Mouse (Mus musculus) hindbrain, embryonic 11.5 days (tissue): ENCODE data around the gene Trim7. TPM values are rescaled to one million over a fixed set of nuclear protein-coding genes. Genes with fewer than 3 reads are reported as not detected.

Experiments
- ATAC-seq: fragments of 200-750 bp; cut with Nextera tagmentation; 2 replicates; pipeline ENCODE4 v1.8.0; 2017; ENCODE audit warnings: mild to moderate bottlenecking, moderate TSS enrichment, moderate library complexity; ENCODE audit not compliant: low FRiP score
- DNase-seq: peaks from one replicate; pipeline ENCODE4 v3.0.0-alpha.2; 2015; ENCODE audit warnings: low spot score
- H3K27ac ChIP-seq: fragments of 300-500 bp; sonication (generic); 2 replicates; pipeline ENCODE4 v1.5.1; 2014; ENCODE audit warnings: mild to moderate bottlenecking, low read depth, low read length
- H3K27me3 ChIP-seq: fragments of 300-500 bp; sonication (generic); 2 replicates; pipeline ENCODE4 v1.6.1; 2014; ENCODE audit warnings: mild to moderate bottlenecking, low read length, moderate library complexity, mixed read lengths; ENCODE audit not compliant: control insufficient read depth, insufficient read depth
- H3K36me3 ChIP-seq: fragments of 300-500 bp; sonication (generic); 2 replicates; pipeline ENCODE4 v1.6.1; 2014; ENCODE audit warnings: mild to moderate bottlenecking, low read length, moderate library complexity, mixed read lengths; ENCODE audit not compliant: control insufficient read depth, insufficient read depth
- H3K4me1 ChIP-seq: fragments of 300-500 bp; sonication (generic); replicated peaks from 2 replicates; pipeline ENCODE4 v1.6.1; 2014; ENCODE audit warnings: low read length, mixed read lengths; ENCODE audit not compliant: control insufficient read depth, insufficient read depth
- H3K4me2 ChIP-seq: fragments of 300-500 bp; sonication (generic); replicated peaks from 2 replicates; pipeline ENCODE4 v1.6.1; 2014; ENCODE audit warnings: mild to moderate bottlenecking, low read depth, low read length
- H3K4me3 ChIP-seq: fragments of 300-500 bp; sonication (generic); 2 replicates; pipeline ENCODE4 v1.5.1; 2014; ENCODE audit warnings: low read depth, low read length
- H3K9ac ChIP-seq: fragments of 300-500 bp; sonication (generic); 2 replicates; pipeline ENCODE4 v1.6.1; 2014; ENCODE audit warnings: low read depth, low read length
- H3K9me3 ChIP-seq: fragments of 300-500 bp; sonication (generic); 2 replicates; pipeline ENCODE4 v1.6.1; 2016; ENCODE audit warnings: low read length; ENCODE audit not compliant: control insufficient read depth
- WGBS: fragments of 180-500 bp; shearing (Covaris S2); extraction: QIAGEN DNeasy Blood & Tissue Kit; methylation state at CpG from one replicate; pipeline ENCODE4 v1.1.7; 2014; 5-methylcytosine and 5-hydroxymethylcytosine counted together
- polyA plus RNA-seq: library from polyadenylated mRNA; unstranded; fragments of >200 nt; fragmentation: Nextera tagmentation; extraction: Ambion mirVana; gene quantifications from 2 replicates; pipeline ENCODE4 v1.2.1, GENCODE M21; 2014

The Trim7 gene
- polyA plus RNA-seq, 1 experiment from 2014 or later = 0.56 TPM

DNA sequence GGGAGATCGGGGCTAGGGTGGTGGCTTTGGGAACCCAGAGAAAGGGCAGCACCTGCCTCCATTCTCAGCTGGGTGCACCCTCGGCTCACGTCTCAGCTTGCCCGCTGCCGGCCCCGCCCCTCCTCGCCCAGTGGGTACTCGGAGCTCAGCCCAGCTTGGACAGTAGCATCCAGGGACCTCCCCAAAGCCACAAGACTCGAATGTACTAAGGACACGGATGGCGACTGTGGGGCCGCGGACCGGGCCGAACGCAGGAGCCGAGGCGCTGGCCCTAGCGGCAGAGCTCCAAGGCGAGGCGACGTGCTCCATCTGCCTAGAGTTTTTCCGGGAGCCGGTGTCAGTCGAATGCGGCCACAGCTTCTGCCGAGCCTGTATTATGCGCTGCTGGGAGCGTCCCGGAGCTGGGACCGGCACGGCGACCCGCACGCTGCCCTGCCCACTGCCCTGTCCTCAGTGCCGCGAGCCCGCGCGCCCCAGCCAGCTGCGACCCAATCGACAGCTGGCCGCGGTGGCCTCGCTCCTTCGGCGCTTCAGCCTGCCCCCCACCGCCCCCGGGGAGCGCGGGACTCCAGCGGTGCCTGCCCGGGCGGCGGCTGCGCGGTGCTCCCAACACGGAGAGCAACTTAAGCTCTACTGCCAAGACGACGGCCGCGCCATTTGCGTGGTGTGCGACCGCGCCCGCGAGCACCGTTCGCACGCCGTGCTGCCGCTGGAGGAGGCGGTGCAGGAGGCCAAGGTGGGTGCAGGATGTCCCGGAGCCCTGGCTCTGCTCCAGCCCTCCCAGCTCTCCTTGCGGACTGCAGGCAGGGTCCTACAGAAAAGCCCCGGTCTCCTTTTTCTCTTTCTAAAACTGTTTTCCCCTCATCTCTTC lies 11.6 kb downstream of the Trim7 start:
- Histone ChIP-seq H3K4me3 (peak overlapping the region; percentile 77), H3K36me3 (no peaks in the 10 kb centered on the region), H3K9me3 (no peaks in the 10 kb centered on the region), H3K4me1 (0 out of 2 replicates have a peak, but pooled peaks cover 4% of the 10 kb centered on the region), H3K27me3 (peaks cover 5% of the 10 kb centered on the region; the same call in 1 of the 2 replicates), H3K9ac (peak overlapping the region; percentile 65), H3K27ac (no peak overlapping the region), H3K4me2 (peak overlapping the region; percentile 94)
- DNase-seq (peak; percentile 69), ATAC-seq (peak; percentile 48)
- under 1% methylated on average over 64 of the region's 77 CpGs for WGBS

DNA sequence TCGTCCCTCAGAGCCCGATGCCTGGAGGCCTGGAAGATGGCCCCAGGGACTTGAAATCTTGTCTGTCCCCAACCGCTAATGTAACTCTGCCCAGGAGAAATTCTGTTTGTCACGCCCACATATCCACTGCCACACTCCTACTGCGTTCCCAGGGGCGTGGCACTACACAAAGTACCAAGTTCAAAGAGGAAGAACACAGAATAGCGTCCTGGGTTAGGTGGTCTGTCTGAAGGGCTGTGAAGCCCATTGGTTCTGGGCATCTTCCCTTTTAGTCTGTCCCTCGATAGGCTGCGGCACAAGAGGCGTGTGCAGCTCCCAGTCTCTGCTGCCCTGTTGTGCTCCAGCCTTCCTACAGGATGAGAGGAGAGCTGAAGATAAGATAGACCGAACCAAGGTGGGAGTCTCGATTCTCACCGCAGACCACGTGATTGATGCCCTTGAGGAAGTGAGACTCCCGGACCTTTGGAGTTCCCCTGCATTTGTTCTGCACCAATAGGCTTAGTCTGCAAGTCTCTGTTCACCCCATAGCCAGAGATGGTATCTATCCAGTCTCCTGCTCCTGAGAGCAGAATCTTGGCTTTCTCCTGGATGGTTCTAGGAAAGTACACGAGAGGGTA lies 12.3 kb downstream of the Trim7 start:
- Histone ChIP-seq H3K4me3 (peak overlapping the region; percentile 77), H3K27ac (no peak overlapping the region), H3K4me2 (peak overlapping the region; percentile 94), H3K9ac (peak overlapping the region; percentile 31; the same call in 1 of the 2 replicates), H3K9me3 (no peaks in the 10 kb centered on the region), H3K36me3 (no peaks in the 10 kb centered on the region), H3K27me3 (peaks cover 5% of the 10 kb centered on the region; the same call in 1 of the 2 replicates), H3K4me1 (0 out of 2 replicates have a peak, but pooled peaks cover 4% of the 10 kb centered on the region)
- 4% methylated on average over 16 of the region's 16 CpGs for WGBS
- ATAC-seq (peak; percentile 11; the same call in 1 of the 2 replicates), DNase-seq (peak; percentile 49)

DNA sequence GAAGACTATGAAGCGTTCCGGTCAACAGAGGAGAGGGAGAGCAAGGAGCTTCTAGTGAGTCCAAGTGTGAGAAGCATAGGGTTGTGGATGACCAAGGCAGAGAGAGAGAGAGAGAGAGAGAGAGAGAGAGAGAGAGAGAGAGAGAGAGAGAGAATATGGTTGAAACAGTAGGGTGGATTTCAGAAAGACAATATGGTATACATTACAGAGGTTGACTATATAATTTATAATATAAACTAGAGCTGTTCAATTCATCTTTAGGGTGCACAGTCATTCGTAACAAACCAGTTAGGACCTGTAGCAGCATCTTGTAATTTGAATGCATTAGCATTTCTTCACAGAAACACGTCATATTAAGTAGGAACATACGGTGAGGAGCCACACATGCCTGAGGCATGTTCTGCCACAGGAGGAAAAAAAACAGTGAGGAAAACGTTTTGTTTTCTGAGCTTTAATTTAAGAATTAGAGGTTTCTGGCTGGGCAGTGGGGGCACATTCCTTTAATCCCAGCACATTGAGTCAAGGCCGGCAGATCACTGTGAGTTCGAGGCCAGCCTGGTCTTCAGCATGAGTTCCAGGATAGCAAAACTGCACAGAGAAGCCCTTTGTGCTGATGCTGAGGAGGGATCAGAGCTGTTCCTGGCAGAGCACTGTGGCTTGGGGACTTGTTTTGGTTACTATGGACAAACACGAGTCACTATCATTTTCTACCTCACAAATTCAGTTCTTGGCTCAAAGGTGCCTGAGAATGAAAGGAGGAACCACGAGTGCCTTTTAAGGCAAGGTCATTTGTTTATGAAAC lies 13.1 kb downstream of the Trim7 start:
- H3K36me3 ChIP-seq = no peaks in the 10 kb centered on the region
- no peaks in the 10 kb centered on the region for H3K9me3 ChIP-seq
- ATAC-seq = no peak
- 0 out of 2 replicates have a peak, but pooled peaks cover 4% of the 10 kb centered on the region for H3K4me1 ChIP-seq
- H3K4me3 ChIP-seq = peak overlapping the region; percentile 77; the same call in 1 of the 2 replicates
- no peak overlapping the region for H3K27ac ChIP-seq
- no peak for DNase-seq
- WGBS = 75% methylated on average over 10 of the region's 10 CpGs
- peak overlapping the region; percentile 94; the same call in 1 of the 2 replicates for H3K4me2 ChIP-seq
- H3K9ac ChIP-seq = no peak overlapping the region
- H3K27me3 ChIP-seq = peaks cover 5% of the 10 kb centered on the region; the same call in 1 of the 2 replicates

DNA sequence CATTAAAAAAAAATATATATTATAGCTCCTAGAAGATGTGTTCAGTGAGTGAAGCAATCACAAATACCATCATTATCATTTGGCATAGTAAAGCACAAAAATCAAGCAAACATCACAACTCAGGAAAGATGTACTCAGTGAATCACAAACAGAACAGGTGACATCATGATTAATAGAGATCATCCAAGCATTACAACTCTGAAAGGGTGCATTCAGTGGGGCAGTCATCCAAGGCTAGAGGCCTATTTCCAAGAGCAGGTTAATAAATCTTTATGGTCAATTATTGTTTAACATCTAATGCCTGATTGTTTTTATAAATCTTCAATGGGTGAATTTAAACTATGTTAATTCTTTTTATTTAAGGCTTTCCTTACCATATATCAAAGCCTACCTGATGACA lies 14.9 kb downstream of the Trim7 start:
- Histone ChIP-seq H3K9ac (no peak overlapping the region), H3K4me2 (no peak overlapping the region), H3K27me3 (peaks cover 3% of the 10 kb centered on the region; the same call in 1 of the 2 replicates), H3K36me3 (no peaks in the 10 kb centered on the region), H3K4me1 (0 out of 2 replicates have a peak, but pooled peaks cover 4% of the 10 kb centered on the region), H3K9me3 (no peaks in the 10 kb centered on the region), H3K27ac (no peak overlapping the region), H3K4me3 (no peak overlapping the region)
- DNase-seq = no peak
- ATAC-seq = no peak

DNA sequence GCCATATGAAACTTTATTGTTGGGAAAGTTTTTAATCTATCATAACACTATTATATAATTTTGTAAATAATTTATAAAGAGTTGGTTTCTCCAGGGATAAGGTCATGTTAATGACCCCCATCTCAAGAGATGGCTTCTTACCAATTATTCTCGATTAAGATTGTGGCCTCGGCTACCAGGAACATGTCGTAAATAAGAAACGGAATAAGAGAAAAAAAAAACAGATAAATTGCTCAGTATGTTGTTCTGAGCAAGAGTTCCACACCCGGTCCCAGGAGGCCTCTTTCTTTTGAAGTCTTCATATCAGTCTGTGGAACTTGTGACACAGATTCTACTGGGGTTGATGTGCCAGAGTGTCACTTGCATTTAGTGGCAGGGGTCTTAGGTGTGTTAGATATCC lies 15.3 kb downstream of the Trim7 start:
- WGBS = 84% methylated on average over 5 of the region's 5 CpGs
- H3K4me2 ChIP-seq = no peak overlapping the region
- no peak for ATAC-seq

DNA sequence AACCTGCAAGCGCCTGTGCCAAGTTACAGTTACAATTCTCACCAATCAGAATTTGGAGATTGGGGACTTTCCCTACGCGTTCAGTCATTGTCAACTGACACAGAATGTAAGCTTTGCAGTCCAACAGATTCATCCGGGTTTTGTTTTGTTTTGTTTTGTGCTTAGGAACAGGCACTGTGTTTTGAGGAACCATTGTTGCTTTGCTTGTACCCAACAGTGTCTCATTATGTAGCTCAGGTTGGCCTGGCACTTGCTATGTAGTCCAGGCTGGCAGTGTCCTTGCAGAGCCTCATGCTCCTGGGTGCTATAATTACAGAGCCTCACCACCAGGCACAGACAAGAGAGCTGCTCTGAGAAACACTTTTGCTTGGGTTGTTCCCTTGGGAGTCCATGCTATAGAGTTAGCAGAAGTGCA lies 16.4 kb downstream of the Trim7 start:
- DNase-seq = no peak
- Histone ChIP-seq H3K4me3 (no peak overlapping the region), H3K36me3 (no peaks in the 10 kb centered on the region), H3K9ac (no peak overlapping the region), H3K9me3 (no peaks in the 10 kb centered on the region), H3K27ac (no peak overlapping the region), H3K4me2 (no peak overlapping the region), H3K27me3 (no peaks in the 10 kb centered on the region; the same call in 1 of the 2 replicates), H3K4me1 (0 out of 2 replicates have a peak, but pooled peaks cover 4% of the 10 kb centered on the region)
- WGBS = 89% methylated on average over 4 of the region's 4 CpGs
- no peak for ATAC-seq

More for the DNA sequence above, 15.3 kb downstream of the Trim7 start:
- Histone ChIP-seq H3K4me3 (no peak overlapping the region), H3K9me3 (no peaks in the 10 kb centered on the region), H3K9ac (no peak overlapping the region), H3K27me3 (peaks cover 3% of the 10 kb centered on the region; the same call in 1 of the 2 replicates), H3K4me1 (0 out of 2 replicates have a peak, but pooled peaks cover 4% of the 10 kb centered on the region), H3K36me3 (no peaks in the 10 kb centered on the region), H3K27ac (no peak overlapping the region)
- DNase-seq = no peak

DNA sequence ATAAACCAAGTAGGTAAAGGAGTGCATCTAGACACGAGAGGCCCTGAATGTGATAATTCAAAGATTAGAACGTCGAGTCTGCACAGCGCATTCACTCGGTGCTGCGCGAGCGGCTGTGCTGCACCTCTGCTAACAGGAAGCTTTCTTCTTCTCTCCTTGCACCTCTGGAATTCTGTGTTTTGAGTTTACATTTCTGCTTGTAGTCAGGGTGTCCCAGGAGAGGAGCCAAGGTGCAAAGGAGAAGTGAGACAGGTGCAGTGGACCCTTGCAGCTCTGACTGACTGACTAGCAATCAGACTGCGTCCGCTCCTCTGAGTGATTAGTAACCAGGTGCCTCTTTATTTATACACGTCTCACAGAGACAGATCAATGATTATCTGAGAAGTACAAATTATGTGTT lies 17.3 kb downstream of the Trim7 start:
- no peaks in the 10 kb centered on the region for H3K36me3 ChIP-seq
- 0 out of 2 replicates have a peak, but pooled peaks cover 3% of the 10 kb centered on the region for H3K4me1 ChIP-seq
- H3K27me3 ChIP-seq = no peaks in the 10 kb centered on the region; the same call in 1 of the 2 replicates
- H3K4me3 ChIP-seq = no peak overlapping the region
- H3K9ac ChIP-seq = no peak overlapping the region
- WGBS = 85% methylated on average over 11 of the region's 11 CpGs
- H3K9me3 ChIP-seq = no peaks in the 10 kb centered on the region
- no peak overlapping the region for H3K4me2 ChIP-seq
- ATAC-seq (no peak), DNase-seq (no peak)
- H3K27ac ChIP-seq = no peak overlapping the region

DNA sequence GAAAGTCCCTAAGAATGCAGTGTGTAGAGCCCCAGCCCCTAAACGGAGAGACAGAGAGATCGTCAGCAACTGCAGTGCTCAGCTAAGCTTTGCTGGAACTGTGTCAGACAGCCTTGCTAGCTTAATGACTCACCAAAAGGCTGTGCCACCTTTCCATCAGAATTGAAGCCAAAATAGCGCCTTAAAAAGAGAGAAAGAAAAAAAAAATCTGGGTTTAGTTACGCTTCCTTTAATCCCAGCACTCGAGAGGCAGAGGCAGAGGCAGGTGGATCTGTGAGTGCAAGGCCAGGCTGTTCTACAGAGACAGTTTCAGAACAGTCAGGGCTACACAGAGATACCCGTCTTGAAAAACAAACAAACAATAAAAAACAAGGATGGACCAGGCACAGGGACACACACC lies 18.4 kb downstream of the Trim7 start:
- H3K27me3 ChIP-seq = 0 out of 2 replicates have a peak, but pooled peaks cover 2% of the 10 kb centered on the region

More for the DNA sequence above, 18.4 kb downstream of the Trim7 start:
- Histone ChIP-seq H3K9ac (no peak overlapping the region), H3K4me2 (no peak overlapping the region), H3K27ac (no peak overlapping the region), H3K4me1 (no peaks in the 10 kb centered on the region), H3K36me3 (no peaks in the 10 kb centered on the region), H3K9me3 (no peaks in the 10 kb centered on the region), H3K4me3 (no peak overlapping the region)
- WGBS = 75% methylated on average over 6 of the region's 6 CpGs
- DNase-seq = no peak
- no peak for ATAC-seq
